Mouse (Mus musculus) natural killer cell, adult 2 months (primary cell): ENCODE data around the gene Frat1.
"Not testable (repeated sequence)": the region's sequence is repeated elsewhere in the genome, so short reads cannot be mapped to it uniquely, and the experiment has no call there.

Source experiments
- DNase-seq, 2 experiments: peaks; one replicate each; pipeline ENCODE4 v3.0.0; 2022; ENCODE audit warnings: low spot score in 2 of 2

Frat1 gene

GRCm38 (mm10) chr19:41842196-41842595 is 12.4 kb downstream of the Frat1 start:
- no peak for DNase-seq

DNA sequence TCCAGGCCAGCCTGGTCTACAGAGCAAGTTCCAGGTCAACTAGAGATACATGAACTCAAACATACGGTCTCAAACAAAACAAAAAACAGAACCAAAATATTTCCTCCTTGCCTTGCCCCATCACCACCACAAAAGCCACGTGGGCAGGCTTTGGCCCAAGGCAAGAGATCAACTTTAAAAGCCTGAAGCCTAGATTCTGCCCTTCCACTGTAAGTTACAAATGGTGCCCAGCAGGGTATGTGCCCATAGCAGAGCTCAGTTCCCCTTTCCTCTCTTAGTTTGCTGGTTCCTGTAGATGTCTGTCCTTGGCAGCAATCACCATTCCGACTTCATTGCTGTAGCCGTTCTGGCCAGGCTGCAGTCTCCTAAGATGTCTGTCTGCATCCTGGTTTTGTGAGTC is 12.9 kb downstream of the Frat1 start:
- DNase-seq, result no peak

GRCm38 (mm10) chr19:41844345-41844744 is 14.6 kb downstream of the Frat1 start:
- DNase-seq, result no peak

DNA sequence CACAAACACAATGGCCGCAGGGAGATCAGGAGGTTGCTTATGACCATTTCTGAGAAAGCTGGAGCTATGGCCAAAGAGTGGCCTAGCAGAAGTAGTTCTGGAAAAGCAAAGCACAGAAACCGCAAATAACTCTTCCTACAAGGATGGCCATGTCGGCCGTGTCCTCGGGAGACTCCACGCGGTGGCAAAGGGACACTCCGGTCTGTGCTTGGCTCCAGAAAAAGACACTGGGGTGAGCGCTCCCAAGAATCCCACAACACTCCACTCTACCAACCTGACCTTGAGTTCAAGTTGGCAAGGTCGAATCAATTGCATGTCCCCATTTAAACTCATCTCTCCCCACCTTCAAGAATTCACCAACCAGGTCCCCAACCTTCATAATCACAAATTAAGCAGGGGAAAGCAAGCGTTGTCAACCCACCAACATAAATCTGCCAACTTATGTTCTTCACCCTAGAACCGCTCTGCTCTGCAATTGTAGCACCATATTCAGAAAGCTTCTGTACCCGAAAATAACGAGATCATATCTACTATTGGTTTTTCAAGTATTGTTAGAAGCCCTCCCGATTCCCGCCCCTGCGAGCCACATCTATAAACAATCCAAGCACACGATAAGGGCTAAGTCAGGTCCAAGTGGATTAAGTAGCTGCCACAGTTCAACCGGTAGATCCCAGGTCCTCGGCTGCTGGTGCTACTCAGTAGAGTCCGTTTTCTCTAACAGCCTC is 16.8 kb downstream of the Frat1 start:
- no peak for DNase-seq

DNA sequence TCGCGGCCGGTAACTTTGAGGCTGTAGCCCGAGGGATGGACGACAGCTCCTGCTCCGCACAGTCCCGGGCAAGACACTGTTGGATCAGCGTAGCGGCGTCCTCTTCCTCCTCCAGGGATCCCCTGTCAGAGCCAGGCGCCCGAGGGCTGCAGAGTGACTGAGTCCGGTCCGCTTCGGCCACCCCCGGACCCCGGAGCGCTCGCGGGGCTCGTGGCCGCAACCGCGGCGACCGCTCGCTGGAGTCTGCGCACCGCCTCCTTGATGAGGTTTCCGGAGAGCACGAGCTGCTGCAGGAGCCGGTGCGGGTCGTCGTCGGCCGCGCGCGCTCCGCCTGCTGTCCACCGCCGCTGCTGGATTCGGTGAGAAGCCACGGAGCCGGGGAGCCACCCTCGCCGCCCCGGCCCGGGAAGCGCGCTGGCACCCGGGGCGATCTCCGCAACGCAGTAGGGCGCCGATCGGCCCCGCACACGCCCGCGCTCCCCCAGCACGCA is 17.4 kb downstream of the Frat1 start:
- peak; percentile 16 to 23 for DNase-seq

DNA sequence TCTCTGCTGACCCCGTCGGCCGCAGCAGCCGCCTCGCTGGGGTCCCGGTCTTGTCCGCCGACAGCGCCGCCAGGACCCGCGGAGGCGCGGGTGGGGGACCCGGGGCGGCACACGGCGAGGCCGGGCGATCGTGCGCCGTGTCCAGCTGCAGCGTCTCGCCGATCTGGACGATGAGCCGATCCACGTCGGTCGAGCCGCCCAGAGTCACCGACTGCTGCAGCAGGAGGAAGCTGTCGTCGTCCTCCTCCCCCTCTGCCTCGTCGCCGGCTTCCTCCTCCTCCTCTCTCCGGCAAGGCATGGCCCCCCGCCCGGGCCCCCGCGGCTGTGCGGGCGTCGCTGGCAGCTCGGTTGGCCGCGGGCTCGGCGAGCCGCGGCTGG is 17.8 kb downstream of the Frat1 start:
- not testable (repeated sequence) for DNase-seq

DNA sequence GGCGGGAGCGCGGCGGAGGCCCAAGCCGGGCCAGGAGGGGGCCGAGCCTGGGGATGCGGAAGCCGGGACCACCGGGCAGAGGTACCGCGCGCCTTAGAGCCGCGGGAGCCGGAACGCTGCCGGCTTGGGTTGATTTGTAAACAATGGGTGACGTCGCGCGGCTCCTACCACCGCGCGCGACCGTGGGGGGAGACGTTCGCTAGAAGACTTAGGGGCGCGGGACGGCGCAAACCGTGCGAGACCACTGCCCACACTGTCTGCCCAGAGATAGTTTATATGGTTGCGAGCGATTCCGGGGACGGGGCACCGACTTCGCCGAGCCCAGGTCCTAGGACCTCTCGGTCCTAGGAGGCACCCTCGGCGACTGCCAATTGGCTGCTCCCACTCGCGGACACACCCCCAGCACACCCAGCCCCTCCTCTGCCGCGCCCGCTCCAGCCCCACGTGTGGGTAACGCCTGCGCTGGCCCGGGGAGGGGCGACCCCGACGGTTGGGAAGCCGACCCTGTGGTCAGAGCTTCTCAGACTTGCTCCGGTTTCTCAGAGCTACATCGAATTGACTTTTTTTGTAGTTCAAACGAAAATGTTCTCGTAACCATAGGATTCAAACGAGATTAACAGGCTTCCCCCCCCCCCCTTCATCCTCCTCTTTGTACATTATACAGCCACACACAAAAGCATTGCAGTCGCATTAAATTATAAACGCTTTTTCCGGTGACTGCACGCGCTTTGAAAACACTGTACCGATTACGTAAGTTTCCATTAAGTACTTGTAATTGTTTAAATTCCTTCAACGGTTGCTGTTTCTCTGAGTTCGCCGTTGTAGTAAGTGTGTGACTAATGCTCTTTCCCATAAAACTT is 18.5 kb downstream of the Frat1 start, which contains the start of gene Frat2:
Gene Frat2 (minus strand): TSS at position 141 of the 860 bp plus-strand sequence.
- DNase-seq, result peak; percentile 88 to 89

- no peak for DNase-seq
Observed at GRCm38 (mm10) chr19:41850021-41850718, 20.4 kb downstream of the Frat1 start.

GRCm38 (mm10) chr19:41850719-41851543 is 21.2 kb downstream of the Frat1 start:
- no peak for DNase-seq

DNA sequence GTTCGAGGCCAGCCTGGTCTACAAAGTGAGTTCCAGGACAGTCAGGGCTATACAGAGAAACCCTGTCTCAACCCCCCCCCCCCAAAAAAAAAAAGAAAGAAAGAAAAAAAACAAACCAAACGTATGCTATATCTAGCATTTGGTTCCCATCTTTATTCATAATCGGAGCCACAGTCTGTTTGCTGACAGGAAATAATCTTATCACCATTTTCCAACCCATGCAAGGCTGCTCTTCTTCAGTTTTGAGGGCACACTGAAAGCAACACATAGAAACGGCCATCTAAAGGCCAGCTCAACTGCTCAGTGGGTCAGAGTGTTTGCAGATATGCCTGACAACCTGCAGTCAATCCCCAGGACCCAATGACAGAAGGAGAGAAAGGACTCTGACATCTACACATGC is 22.7 kb downstream of the Frat1 start:
- DNase-seq, result no peak

DNA sequence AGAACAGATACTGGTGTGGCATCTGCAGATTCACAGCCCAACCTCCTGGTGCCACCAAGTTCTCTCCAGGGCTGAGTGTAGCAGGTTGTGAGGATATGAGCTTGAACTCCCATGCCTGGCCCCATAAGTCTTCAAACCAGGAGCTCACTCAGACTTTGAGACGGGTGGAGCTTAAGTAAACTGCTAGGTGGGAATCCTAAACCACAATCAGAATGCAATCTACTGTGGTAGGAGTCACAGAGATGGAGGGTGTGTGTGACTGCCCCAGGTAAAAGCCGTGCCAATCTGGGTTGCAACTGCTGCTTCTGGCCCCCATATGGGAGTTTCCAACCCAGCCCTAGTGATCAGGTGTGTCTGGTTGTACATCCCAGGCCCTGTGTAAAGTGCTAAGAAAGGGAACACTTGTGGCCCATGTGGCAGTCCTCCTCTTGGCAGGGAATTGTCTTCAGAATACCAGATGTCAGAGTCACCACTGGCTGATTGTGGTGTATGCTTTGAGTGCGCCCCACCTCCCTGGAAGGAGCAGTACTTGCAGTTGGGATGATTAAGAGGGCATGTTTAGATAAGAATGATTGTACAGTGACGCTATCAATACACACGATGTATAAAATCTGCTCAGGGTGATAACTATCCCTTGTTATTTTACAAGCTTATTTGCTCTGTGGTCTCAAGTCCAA is 27.5 kb downstream of the Frat1 start:
- no peak for DNase-seq

DNA sequence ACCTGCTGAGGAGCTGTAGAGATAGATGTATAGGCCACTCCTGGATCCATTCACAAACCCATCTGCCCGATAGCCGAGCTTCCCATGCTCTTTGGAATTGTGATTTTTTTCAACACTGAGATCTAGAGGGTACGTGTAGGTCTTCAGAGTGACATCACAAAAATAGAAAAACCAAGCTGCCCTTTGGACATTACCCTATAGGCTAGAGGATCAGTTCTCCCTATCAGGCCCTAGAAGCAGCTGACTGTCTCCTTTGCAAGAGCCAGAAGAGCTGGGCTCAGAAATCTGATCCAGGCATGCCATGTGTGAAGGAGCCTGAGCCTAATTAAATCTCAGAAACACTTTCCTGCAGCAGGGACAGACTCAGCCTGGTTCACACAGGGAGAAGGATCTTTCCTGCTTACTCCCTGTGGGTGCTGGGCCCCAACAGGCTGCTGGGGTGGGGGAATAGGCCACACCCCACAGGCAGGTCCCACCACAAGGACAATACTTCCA is 28.1 kb downstream of the Frat1 start:
- DNase-seq, result no peak

DNA sequence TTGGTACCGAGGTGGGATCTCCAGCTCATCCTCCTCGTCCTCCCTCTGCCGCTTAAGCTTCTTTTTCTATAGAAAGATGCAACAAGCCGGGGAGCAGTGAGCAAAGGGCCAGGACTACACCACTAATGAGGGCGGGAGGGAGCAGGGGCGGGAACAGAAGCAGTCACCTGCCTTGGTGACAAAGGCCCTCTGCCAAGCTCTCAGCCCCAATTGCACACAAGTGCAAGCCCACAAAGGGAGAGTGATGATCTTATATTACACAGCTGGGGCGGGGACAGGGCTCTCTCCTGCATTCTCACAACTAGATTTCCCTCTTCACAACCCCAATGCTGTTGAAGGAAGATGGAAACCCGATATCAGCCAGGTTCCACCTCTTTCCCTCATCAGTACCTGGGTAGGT is 36.9 kb downstream of the Frat1 start:
- DNase-seq, result no peak

DNA sequence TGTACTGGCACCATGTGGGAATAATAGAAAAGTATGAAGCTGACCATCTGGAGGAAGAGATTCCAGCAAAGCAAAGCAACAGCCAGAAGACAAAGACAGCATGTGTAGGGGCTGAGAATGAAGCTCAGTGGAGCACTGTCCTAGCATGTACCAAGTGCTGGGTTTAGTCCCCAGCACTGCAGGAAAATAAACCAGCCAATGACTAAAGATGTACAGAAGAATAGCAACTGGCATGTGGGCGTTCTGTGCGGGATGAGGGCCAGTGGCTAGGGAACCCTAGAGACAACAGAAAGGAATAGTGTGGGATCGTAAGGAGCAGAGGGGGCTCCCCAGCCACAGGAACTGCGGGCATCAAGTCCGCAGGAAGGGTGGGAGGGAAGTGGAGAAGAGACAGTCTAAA is 39.5 kb downstream of the Frat1 start:
- no peak for DNase-seq

GRCm38 (mm10) chr19:41869946-41870345 is 40.2 kb downstream of the Frat1 start:
- not testable (repeated sequence) for DNase-seq

DNA sequence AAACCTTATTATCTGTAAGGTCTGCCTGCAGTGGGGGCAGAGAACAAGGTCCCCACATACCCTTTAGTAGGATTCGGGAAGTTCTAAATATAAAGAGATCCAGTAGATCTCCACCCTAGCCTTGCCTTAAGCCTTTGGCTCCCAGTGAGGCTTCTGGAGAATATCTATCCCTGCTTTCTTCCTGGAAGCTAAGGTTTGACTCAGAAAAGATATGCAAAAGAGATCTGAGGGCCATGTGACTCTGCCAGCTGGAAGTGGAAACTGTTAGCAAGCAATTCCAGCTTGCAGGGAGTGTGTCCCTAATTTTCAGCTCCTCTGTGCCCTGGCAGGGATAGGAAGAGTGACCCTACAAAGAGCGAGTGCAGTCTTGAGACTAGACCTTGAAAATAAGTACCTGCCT is 42.5 kb downstream of the Frat1 start:
- no peak for DNase-seq

DNA sequence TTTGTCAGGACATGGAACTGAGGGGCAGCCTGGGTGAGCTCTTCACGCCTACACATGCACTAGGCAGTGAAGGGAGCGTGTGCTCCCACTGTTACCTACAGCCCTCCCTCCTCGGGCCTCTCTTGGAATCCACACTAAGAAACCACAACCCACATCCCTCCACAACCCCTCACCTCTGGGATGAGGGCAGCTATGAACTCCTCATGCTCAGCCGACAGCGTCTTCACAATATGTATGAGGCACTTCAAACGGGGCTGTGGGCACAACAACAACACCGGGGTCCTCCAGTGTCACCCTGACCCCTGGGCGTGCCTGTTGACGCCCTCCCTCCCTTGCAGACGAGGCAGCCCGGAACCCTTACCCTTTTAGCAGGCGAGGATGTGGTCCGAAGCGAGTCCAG is 44.6 kb downstream of the Frat1 start:
- peak; percentile 41 to 46 for DNase-seq

DNA sequence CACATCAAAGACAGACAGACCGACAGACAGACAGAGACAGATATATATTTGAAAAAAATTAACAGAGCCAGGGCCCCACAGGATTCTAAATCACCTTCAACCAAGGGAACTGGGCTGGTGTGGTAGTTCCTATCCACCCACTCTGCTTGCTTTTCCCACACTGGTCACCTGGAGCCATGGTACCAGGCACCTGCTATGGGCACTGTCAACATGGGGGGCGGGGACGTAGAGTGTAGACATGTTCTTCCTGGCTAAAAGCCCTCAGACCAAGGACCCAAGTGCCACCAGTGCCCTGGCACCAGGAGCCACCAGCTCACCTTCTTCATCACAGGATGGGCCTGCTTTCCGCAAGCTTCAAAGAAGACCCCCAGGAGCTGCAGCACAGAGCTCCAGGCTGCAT is 52.1 kb downstream of the Frat1 start:
- no peak for DNase-seq
